Mouse (Mus musculus) CD8-positive naive resting alpha-beta T cell, adult 2 months (primary cell): ENCODE results near the gene Ptger4.

Source experiments
- DNase-seq, 2 experiments: peaks; one replicate each; pipeline ENCODE4 v3.0.0; 2022; ENCODE audit warnings: low read depth in 2 of 2, low spot score in 2 of 2

Gene Ptger4

DNA sequence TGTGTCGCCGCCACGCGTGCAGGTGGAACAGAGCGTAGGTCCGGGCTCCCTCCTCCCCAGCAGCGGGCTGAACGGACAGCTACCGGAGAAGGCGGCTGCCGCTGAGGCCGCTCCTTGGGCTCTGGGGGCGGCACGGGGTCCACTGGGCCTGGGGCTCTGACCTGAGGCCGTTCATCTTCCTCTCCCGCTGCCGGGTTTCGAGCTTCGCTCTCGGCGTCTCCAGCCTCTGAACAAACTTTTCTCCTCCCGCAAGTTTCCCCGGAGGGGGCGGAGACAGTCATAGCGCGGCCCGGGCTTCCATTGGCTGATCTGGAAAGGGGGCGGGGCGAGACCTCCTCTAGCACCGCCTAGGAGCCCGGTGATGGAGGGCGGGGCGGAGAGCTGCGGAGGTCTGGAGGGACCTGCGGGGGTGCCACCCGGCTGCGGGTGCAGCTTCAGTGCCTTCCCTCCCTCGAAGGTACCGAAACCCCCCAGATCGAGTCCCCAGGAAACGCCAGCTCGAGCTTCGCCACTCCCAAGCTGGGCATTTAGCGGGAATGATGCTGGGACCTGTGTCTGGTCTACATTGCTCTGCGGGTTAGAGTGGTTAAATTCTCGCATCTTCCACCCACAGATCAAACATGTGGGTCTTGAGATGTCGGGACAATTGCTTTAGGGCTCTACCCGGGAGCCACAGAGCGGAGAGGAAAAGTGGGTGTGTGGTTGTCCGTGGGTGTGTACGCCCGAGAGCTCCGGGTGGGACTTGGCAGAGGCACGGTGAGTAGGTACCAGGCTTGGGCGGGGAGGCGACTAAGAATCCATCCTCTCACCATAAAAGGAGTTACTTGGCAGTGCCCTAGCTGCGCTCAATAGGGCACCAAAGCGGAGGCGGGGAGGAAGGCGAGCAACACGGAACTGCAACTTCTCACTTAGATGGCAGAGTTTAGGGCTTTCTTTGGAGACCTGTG, at the start of gene Ptger4:
Gene Ptger4, minus strand, starts transcription at position 229 of the 947 bp plus-strand sequence.
- peak; percentile 97 to 98 for DNase-seq

GRCm38 (mm10) chr15:5288412-5288811, 44.4 kb upstream of the Ptger4 start:
- no peak for DNase-seq

GRCm38 (mm10) chr15:5287072-5287471, 43.1 kb upstream of the Ptger4 start:
- no peak for DNase-seq

- DNase-seq: no peak
Observed at GRCm38 (mm10) chr15:5281316-5281715, 37.3 kb upstream of the Ptger4 start.

DNA sequence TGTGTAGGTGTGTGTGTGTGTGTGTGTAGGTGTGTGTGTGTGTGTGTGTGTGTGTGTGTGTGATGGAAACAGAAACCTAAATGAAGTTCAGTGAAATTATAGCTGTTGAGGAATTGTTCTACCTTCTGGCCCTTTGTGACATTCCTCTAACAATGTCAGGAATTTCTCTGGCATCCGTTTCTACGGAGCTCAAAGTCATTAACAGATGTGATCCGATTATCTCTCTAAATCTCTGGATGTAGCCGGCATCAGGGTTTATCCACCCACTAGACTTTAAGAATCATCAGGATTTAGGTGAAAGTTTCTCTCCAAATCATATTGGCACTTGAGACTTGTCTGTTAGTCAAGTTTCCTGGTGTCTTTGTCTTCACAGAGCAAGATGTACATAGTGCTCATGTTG, 35.8 kb upstream of the Ptger4 start:
- DNase-seq: no peak

GRCm38 (mm10) chr15:5278525-5278924, 34.5 kb upstream of the Ptger4 start:
- no peak for DNase-seq

DNA sequence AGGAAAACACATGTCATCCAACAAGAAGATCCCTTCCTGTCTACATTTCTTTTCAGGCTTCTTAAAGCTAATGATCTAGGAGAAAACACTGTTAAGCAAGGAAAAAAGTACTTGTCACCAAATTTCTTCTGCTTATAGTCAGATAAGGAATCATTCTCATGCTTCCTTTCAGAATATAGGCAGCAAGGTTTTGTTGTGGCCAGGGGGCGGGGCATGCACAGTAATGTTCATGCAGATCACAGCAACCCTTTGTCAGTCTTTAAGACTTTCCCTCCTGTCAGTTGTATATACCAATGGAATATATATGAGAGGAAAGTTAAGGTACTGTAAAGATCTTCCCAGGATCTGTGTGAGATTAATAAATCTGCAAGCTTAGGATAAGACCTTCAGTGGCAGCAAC, 30.0 kb upstream of the Ptger4 start:
- no peak for DNase-seq

- no peak for DNase-seq
Observed at GRCm38 (mm10) chr15:5266095-5266494, 22.1 kb upstream of the Ptger4 start.

- no peak for DNase-seq
Observed at GRCm38 (mm10) chr15:5262874-5263504, 19.0 kb upstream of the Ptger4 start.

GRCm38 (mm10) chr15:5262095-5262667, 18.2 kb upstream of the Ptger4 start:
- no peak for DNase-seq

- DNase-seq: no peak
Observed at GRCm38 (mm10) chr15:5261004-5261403, 17.0 kb upstream of the Ptger4 start.

- no peak for DNase-seq
Observed at GRCm38 (mm10) chr15:5260183-5260582, 16.2 kb upstream of the Ptger4 start.

- DNase-seq: no peak
Observed at GRCm38 (mm10) chr15:5250182-5250581, 6.2 kb upstream of the Ptger4 start.

GRCm38 (mm10) chr15:5243036-5243958, 690 bp downstream of the Ptger4 start:
- peak in 1 of 2 experiments; percentile 32 for DNase-seq

DNA sequence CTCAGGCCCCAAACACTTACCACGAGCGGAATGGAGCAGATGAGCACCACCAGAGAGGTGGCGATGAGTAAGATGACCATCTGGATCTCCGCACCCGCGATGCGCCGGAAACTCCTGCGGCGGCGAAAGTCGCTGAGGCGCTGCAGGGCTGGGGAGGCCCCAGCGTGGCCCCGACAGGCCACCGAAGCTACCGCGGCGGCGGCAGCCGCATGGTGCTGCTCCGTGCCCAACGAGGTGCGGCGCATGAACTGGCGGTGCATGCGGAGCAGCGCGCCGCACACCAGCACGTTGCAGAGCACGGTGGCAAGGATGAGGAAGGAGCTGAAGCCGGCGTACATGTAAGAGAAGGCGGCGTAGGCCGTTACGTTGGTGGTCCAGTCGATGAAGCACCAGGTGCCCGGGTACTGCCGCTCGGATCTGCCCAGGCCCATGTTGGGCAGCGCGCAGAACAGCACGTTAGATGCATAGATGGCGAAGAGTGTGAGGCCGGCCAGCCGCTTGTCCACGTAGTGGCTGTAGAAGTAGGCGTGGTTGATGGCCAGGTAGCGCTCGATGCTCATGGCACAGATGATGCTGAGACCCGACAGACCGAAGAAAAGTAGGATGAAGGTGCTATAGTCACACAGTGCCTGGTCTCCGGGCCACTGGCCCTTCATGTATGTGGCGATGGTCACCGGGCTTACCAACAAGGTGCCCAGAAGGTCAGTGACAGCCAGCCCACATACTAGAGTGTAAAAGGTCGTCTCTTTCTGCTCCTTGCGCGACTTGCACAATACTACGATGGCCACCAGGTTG, 1.5 kb downstream of the Ptger4 start:
- peak in 1 of 2 experiments; percentile 21 for DNase-seq

- DNase-seq: no peak
Observed at GRCm38 (mm10) chr15:5241304-5242201, 2.4 kb downstream of the Ptger4 start.

- DNase-seq: no peak
Observed at GRCm38 (mm10) chr15:5240360-5240759, 3.6 kb downstream of the Ptger4 start.

DNA sequence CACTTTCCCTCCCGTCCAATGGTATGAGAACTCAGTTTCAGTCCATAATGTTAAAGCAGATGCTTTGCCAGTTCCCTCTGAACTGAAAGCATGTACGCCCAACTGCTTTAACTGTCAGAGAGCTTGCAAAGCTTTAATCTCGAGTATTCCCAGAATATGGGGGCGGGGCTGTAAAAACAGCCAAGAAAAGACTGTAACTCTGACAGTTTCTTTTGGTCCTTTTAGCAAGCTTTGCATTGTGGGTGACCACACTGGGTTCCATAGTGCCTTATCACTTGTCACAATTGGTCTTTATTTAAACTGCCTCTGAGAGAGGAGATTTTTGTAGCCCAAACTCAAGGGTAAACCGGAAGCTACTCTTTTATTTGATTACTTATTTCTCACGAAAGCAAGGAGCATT, 4.1 kb downstream of the Ptger4 start:
- no peak for DNase-seq

- DNase-seq: no peak
Observed at GRCm38 (mm10) chr15:5239361-5239760, 4.6 kb downstream of the Ptger4 start.
